Comparison of ENCODE assay signal across 22 mouse cellular contexts in genomic region chr2:142614535-142614934, GRCm38 (mm10).
A peak's percentile ranks its signal among the peaks of the same experiment; 100 is the strongest.
DNase-seq lines count a peak whose midpoint lies in the region; ATAC-seq lines count a peak whose summit lies in the region.
"Had no signal": no experiment of that assay in that cellular context is flagged by ENCODE, and none has a peak within 500 bp of the region (broad histone marks: within the 10 kb centered on the region; RNA-seq: fewer than 3 reads in every experiment).

No protein-coding gene starts in this region.

- WGBS in embryonic facial prominence, embryonic 10.5 days = 41% methylated on average over 5 of the region's 5 CpGs
- WGBS in embryonic facial prominence, embryonic 13.5 days = 24% methylated on average over 5 of the region's 5 CpGs
- 13% methylated on average over 5 of the region's 5 CpGs for WGBS in limb, embryonic 12.5 days
- 61% methylated on average over 5 of the region's 5 CpGs for WGBS in kidney, embryonic 16.5 days

- H3K9me3 ChIP-seq in embryonic facial prominence, embryonic 10.5 days = no peaks in the 10 kb centered on the region
- no peaks in the 10 kb centered on the region for H3K9me3 ChIP-seq in embryonic facial prominence, embryonic 13.5 days
- H3K9me3 ChIP-seq in limb, embryonic 12.5 days = no peaks in the 10 kb centered on the region
- H3K9me3 ChIP-seq in kidney, embryonic 16.5 days (ENCODE audit: low read length) = no peaks in the 10 kb centered on the region
- H3K9me3 ChIP-seq: heart, embryonic 12.5 days; hindbrain, embryonic 12.5 days; limb, embryonic 15.5 days; midbrain, embryonic 13.5 days had no signal

- H3K4me3 ChIP-seq in embryonic facial prominence, embryonic 10.5 days = no peak overlapping the region
- no peak overlapping the region for H3K4me3 ChIP-seq in embryonic facial prominence, embryonic 13.5 days
- no peak overlapping the region for H3K4me3 ChIP-seq in limb, embryonic 12.5 days (replicated peaks)
- H3K4me3 ChIP-seq in kidney, embryonic 16.5 days (ENCODE audit: low read length) = no peak overlapping the region
- H3K4me3 ChIP-seq: erythroblast, embryonic 14.5 days; heart, embryonic 12.5 days; hindbrain, embryonic 12.5 days; limb, embryonic 15.5 days; midbrain, embryonic 13.5 days had no signal

- H3K27me3 ChIP-seq in embryonic facial prominence, embryonic 10.5 days (replicated peaks; ENCODE audit: low read depth, poor library complexity, severe bottlenecking) = no peaks in the 10 kb centered on the region
- H3K27me3 ChIP-seq in embryonic facial prominence, embryonic 13.5 days = no peaks in the 10 kb centered on the region
- H3K27me3 ChIP-seq in limb, embryonic 12.5 days = no peaks in the 10 kb centered on the region
- no peaks in the 10 kb centered on the region for H3K27me3 ChIP-seq in kidney, embryonic 16.5 days (ENCODE audit: insufficient read depth, low read length)
- H3K27me3 ChIP-seq: hindbrain, embryonic 12.5 days; limb, embryonic 15.5 days; midbrain, embryonic 13.5 days had no signal

- H3K36me3 ChIP-seq in embryonic facial prominence, embryonic 10.5 days (replicated peaks) = no peaks in the 10 kb centered on the region
- H3K36me3 ChIP-seq in embryonic facial prominence, embryonic 13.5 days = peaks cover 7% of the 10 kb centered on the region; the same call in 1 of the 2 replicates
- H3K36me3 ChIP-seq in limb, embryonic 12.5 days = no peaks in the 10 kb centered on the region
- H3K36me3 ChIP-seq in kidney, embryonic 16.5 days (ENCODE audit: insufficient read depth, low read length) = no peaks in the 10 kb centered on the region
- H3K36me3 ChIP-seq: hindbrain, embryonic 12.5 days had no signal

- peaks cover 15% of the 10 kb centered on the region for H3K4me1 ChIP-seq in embryonic facial prominence, embryonic 10.5 days
- H3K4me1 ChIP-seq in embryonic facial prominence, embryonic 13.5 days = peaks cover 32% of the 10 kb centered on the region
- peaks cover 22% of the 10 kb centered on the region for H3K4me1 ChIP-seq in limb, embryonic 12.5 days (replicated peaks)
- 0 out of 2 replicates have a peak, but pooled peaks cover 2% of the 10 kb centered on the region for H3K4me1 ChIP-seq in kidney, embryonic 16.5 days (ENCODE audit: insufficient read depth, low read length)
- H3K4me1 ChIP-seq: heart, embryonic 12.5 days; hindbrain, embryonic 12.5 days; midbrain, embryonic 13.5 days had no signal

- ATAC-seq in frontal cortex, adult (ENCODE audit: low TSS enrichment) = peak; percentile 28; the same call in 1 of the 2 replicates
- 0 out of 2 replicates have a peak, but pooled peaks have one; percentile 57 for ATAC-seq in embryonic facial prominence, embryonic 13.5 days (ENCODE audit: insufficient number of reproducible peaks, insufficient read depth, low FRiP score, low TSS enrichment, low read depth)
- 0 out of 2 replicates have a peak, but pooled peaks have one; percentile 28 for ATAC-seq in limb, embryonic 12.5 days (ENCODE audit: insufficient number of reproducible peaks, insufficient read depth, low FRiP score, low TSS enrichment, low read depth)
- no peak for ATAC-seq in kidney, embryonic 16.5 days (ENCODE audit: low FRiP score, low TSS enrichment)
- ATAC-seq: intestine, postnatal 0 days; midbrain, embryonic 13.5 days had no signal

- no peak for DNase-seq in frontal cortex, adult 2 months (ENCODE audit: extremely low spot score in 1 of 2, low spot score in 1 of 2)
- DNase-seq in embryonic facial prominence, embryonic 10.5 days (ENCODE audit: low spot score) = peak; percentile 23
- no peak for DNase-seq in ovary, postnatal 10 days (ENCODE audit: low spot score)
- DNase-seq: adrenal gland, adult 8-10 months; cerebellum, adult 9-11 months; gastrocnemius, postnatal 10 days; heart, postnatal 14 days; layer of hippocampus, adult 9-11 months; lung, embryonic 14.5 days; right cerebral cortex, postnatal 14 days had no signal

- no peak overlapping the region for H3K27ac ChIP-seq in embryonic facial prominence, embryonic 10.5 days (replicated peaks)
- peak overlapping the region; percentile 81 for H3K27ac ChIP-seq in embryonic facial prominence, embryonic 13.5 days
- peak overlapping the region; percentile 47; the same call in 1 of the 2 replicates for H3K27ac ChIP-seq in limb, embryonic 12.5 days
- H3K27ac ChIP-seq in kidney, embryonic 16.5 days (ENCODE audit: low read length) = no peak overlapping the region
- H3K27ac ChIP-seq: hindbrain, embryonic 12.5 days; kidney, postnatal 0 days; limb, embryonic 15.5 days; liver, embryonic 14.5 days; midbrain, embryonic 13.5 days had no signal

- H3K4me2 ChIP-seq in embryonic facial prominence, embryonic 13.5 days = no peak overlapping the region
- no peak overlapping the region for H3K4me2 ChIP-seq in limb, embryonic 12.5 days
- no peak overlapping the region for H3K4me2 ChIP-seq in kidney, embryonic 16.5 days (replicated peaks; ENCODE audit: low read depth, low read length)
- H3K4me2 ChIP-seq: heart, embryonic 12.5 days; hindbrain, embryonic 12.5 days; limb, embryonic 15.5 days; lung, embryonic 14.5 days; midbrain, embryonic 13.5 days had no signal

- H3K9ac ChIP-seq in embryonic facial prominence, embryonic 13.5 days = no peak overlapping the region
- H3K9ac ChIP-seq in limb, embryonic 12.5 days (replicated peaks) = no peak overlapping the region
- no peak overlapping the region for H3K9ac ChIP-seq in kidney, embryonic 16.5 days (replicated peaks; ENCODE audit: low read length)
- H3K9ac ChIP-seq: heart, embryonic 12.5 days; hindbrain, embryonic 12.5 days; limb, embryonic 15.5 days; liver, embryonic 14.5 days; lung, embryonic 14.5 days; midbrain, embryonic 13.5 days had no signal

Comparison
In these comparisons a context has a peak if more than half of its experiments do, and no peak if none do; other contexts are left out.
1. H3K27ac ChIP-seq: peak in embryonic facial prominence, embryonic 13.5 days (single experiment) and limb, embryonic 12.5 days (single experiment); none in embryonic facial prominence, embryonic 10.5 days (single experiment) and kidney, embryonic 16.5 days (single experiment).